Mouse (Mus musculus) midbrain, embryonic 13.5 days (tissue): ENCODE results near the gene Icosl. TPM values are rescaled to one million over a fixed set of nuclear protein-coding genes. Genes with fewer than 3 reads are reported as not detected.
"Not testable (repeated sequence)": the region's sequence is repeated elsewhere in the genome, so short reads cannot be mapped to it uniquely, and the experiment has no call there.

Experiments used
- ATAC-seq: fragments of 200-750 bp; cut with Nextera tagmentation; 2 replicates; pipeline ENCODE4 v1.8.0; 2017; ENCODE audit warnings: mild to moderate bottlenecking, moderate TSS enrichment, moderate library complexity
- H3K27ac ChIP-seq: fragments of 300-500 bp; sonication (generic); 2 replicates; pipeline ENCODE4 v1.5.1; 2015; ENCODE audit warnings: inconsistent platforms, mild to moderate bottlenecking, moderate library complexity
- H3K27me3 ChIP-seq: fragments of 300-500 bp; sonication (generic); 2 replicates; pipeline ENCODE4 v1.6.1; 2015; ENCODE audit warnings: mild to moderate bottlenecking, inconsistent platforms
- H3K36me3 ChIP-seq: fragments of 300-500 bp; sonication (generic); 2 replicates; pipeline ENCODE4 v1.6.1; 2015; ENCODE audit warnings: mild to moderate bottlenecking, inconsistent platforms
- H3K4me1 ChIP-seq: fragments of 300-500 bp; sonication (generic); replicated peaks from 2 replicates; pipeline ENCODE4 v1.6.1; 2015; ENCODE audit warnings: inconsistent platforms
- H3K4me2 ChIP-seq: fragments of 300-500 bp; sonication (generic); replicated peaks from 2 replicates; pipeline ENCODE4 v1.6.1; 2015; ENCODE audit warnings: moderate library complexity, mild to moderate bottlenecking, inconsistent platforms
- H3K4me3 ChIP-seq: fragments of 300-500 bp; sonication (generic); replicated peaks from 2 replicates; pipeline ENCODE4 v1.5.1; 2015; ENCODE audit warnings: mild to moderate bottlenecking, inconsistent platforms
- H3K9ac ChIP-seq: fragments of 300-500 bp; sonication (generic); replicated peaks from 2 replicates; pipeline ENCODE4 v1.6.1; 2015; ENCODE audit warnings: mild to moderate bottlenecking, inconsistent platforms
- H3K9me3 ChIP-seq: fragments of 300-500 bp; sonication (generic); 2 replicates; pipeline ENCODE4 v1.6.1; 2016; ENCODE audit warnings: mild to moderate bottlenecking, inconsistent platforms
- WGBS: fragments of 180-500 bp; shearing (Covaris S2); methylation state at CpG from one replicate; pipeline ENCODE4 v1.1.7; 2015; 5-methylcytosine and 5-hydroxymethylcytosine counted together
- polyA plus RNA-seq: library from polyadenylated mRNA; unstranded; fragments of >200 nt; fragmentation: Nextera tagmentation; extraction: Ambion mirVana; gene quantifications from 2 replicates; pipeline ENCODE4 v1.2.1, GENCODE M21; 2015

The Icosl gene
- polyA plus RNA-seq, 1 experiment from 2014 or later, result 0.52 TPM

DNA sequence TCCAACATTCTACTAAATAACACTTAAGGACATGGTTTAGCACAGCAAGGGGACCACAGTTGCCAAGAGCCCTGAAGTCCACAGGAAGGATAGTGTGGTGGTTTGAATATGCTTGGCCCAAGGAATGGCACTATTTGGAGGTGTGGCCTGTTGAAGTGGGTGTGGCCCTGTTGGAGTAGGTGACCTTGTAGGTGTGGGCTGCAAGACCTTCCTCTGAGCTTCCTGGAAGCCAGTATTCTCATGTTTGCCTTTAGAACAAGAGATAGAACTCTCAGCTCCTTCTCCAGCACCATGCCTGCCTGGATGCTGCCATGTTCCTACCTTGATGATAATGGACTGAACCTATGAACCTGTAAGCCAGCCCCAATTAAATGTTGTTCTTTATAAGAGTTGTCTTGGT lies 30.8 kb downstream of the Icosl start:
- not testable (repeated sequence) for H3K4me1 ChIP-seq, H3K9me3 ChIP-seq, H3K27me3 ChIP-seq, H3K4me3 ChIP-seq, H3K4me2 ChIP-seq, H3K36me3 ChIP-seq, H3K27ac ChIP-seq, ATAC-seq, H3K9ac ChIP-seq

- peak; percentile 75 for ATAC-seq
- Histone ChIP-seq H3K9ac (peak overlapping the region; percentile 41; the same call in 1 of the 2 replicates), H3K4me1 (peaks cover 8% of the 10 kb centered on the region; the same call in 1 of the 2 replicates), H3K36me3 (no peaks in the 10 kb centered on the region), H3K27me3 (no peaks in the 10 kb centered on the region), H3K4me3 (peak overlapping the region; percentile 30), H3K27ac (no peak overlapping the region), H3K4me2 (peak overlapping the region; percentile 54), H3K9me3 (no peaks in the 10 kb centered on the region)
- 36% methylated on average over 16 of the region's 16 CpGs for WGBS
Observed at GRCm38 (mm10) chr10:78100989-78101780, 32.1 kb downstream of the Icosl start.

DNA sequence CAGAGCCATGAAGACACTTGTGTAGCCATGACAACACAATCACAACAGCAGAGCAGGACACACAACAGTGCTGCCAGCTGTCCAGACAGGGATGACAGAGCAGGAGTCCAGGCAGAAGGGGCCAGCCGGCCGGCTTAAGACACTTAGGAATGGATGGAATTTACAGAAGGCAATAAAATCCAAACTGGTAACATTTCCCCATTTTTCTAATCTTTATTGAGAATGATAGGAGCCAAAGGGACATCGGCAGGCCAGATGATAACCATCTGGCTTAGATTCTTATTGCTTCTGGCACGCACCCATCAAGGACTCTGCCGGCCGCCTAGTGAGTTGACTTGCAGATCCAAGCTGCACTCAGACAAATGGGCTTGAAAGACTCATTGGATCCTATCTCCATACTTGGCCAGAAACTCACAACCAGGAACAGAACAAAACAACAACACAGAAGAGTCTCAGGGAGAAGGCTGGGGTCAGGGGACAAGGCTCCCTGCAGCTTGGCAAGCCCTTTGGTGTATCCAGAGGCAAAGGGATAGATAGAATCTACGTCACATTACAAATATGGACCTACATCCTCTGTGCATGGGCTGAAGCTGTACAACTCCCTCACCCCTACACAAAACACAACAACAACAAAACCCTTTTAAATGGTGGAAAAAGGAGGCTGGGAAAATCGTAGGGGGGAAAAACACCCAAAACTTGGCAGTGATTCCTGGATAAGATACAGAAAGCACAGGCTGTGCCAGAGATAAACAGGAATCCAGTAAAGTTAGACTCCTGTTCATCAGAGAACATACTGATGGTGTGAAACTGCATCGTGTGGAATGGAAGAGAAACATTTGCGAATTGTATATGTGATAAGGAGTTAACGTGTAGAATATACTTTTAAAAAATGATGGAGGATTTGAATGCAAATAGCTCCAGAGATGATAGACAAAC lies 35.7 kb downstream of the Icosl start:
- H3K4me3 ChIP-seq, result no peak overlapping the region
- H3K27me3 ChIP-seq, result no peaks in the 10 kb centered on the region
- no peak overlapping the region for H3K9ac ChIP-seq
- ATAC-seq, result no peak
- no peaks in the 10 kb centered on the region for H3K36me3 ChIP-seq
- no peak overlapping the region for H3K27ac ChIP-seq
- peaks cover 8% of the 10 kb centered on the region; the same call in 1 of the 2 replicates for H3K4me1 ChIP-seq
- no peaks in the 10 kb centered on the region; the same call in 1 of the 2 replicates for H3K9me3 ChIP-seq
- WGBS, result 89% methylated on average over 11 of the region's 11 CpGs
- H3K4me2 ChIP-seq, result no peak overlapping the region

DNA sequence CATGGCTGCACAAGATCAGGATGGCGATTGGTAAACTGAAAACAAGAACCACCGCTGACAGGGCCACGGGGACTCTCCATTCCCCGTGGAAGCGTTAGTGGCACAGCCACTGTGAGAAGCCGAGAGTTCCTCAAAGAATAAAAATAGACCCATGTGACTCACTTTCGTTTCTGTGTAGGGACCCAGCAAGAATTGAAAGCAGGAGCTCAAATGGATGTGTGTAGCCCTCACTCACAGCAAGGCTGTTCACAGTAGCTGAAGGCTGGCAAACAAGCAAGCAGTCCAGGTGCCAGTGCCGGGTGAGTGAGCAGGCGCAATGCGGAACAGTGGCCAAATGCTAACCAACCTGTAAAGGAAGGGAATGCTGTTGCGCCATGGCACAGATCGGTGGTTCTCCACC lies 36.4 kb downstream of the Icosl start:
- H3K9ac ChIP-seq, result no peak overlapping the region
- no peak overlapping the region for H3K4me3 ChIP-seq
- H3K4me1 ChIP-seq, result peaks cover 8% of the 10 kb centered on the region; the same call in 1 of the 2 replicates
- H3K27me3 ChIP-seq, result no peaks in the 10 kb centered on the region
- WGBS, result 86% methylated on average over 12 of the region's 12 CpGs
- no peaks in the 10 kb centered on the region for H3K36me3 ChIP-seq
- no peak overlapping the region for H3K27ac ChIP-seq
- ATAC-seq, result no peak
- H3K9me3 ChIP-seq, result no peaks in the 10 kb centered on the region; the same call in 1 of the 2 replicates
- no peak overlapping the region for H3K4me2 ChIP-seq

GRCm38 (mm10) chr10:78114521-78115092 lies 45.5 kb downstream of the Icosl start:
- no peak overlapping the region for H3K4me2 ChIP-seq
- H3K27me3 ChIP-seq, result no peaks in the 10 kb centered on the region
- whole genome bisulfite sequencing, result 50% methylated on average over 4 of the region's 4 CpGs
- no peak for ATAC-seq
- no peaks in the 10 kb centered on the region for H3K36me3 ChIP-seq
- no peak overlapping the region for H3K27ac ChIP-seq
- H3K4me1 ChIP-seq, result no peaks in the 10 kb centered on the region
- H3K9me3 ChIP-seq, result no peaks in the 10 kb centered on the region
- no peak overlapping the region for H3K9ac ChIP-seq
- H3K4me3 ChIP-seq, result no peak overlapping the region

GRCm38 (mm10) chr10:78115153-78115552 lies 46.1 kb downstream of the Icosl start:
- no peak overlapping the region for H3K4me2 ChIP-seq
- 88% methylated on average over 2 of the region's 2 CpGs for WGBS
- no peak overlapping the region for H3K4me3 ChIP-seq
- H3K27ac ChIP-seq, result no peak overlapping the region
- H3K36me3 ChIP-seq, result no peaks in the 10 kb centered on the region
- no peaks in the 10 kb centered on the region for H3K27me3 ChIP-seq
- H3K4me1 ChIP-seq, result no peaks in the 10 kb centered on the region
- H3K9ac ChIP-seq, result no peak overlapping the region
- no peak for ATAC-seq
- no peaks in the 10 kb centered on the region for H3K9me3 ChIP-seq

DNA sequence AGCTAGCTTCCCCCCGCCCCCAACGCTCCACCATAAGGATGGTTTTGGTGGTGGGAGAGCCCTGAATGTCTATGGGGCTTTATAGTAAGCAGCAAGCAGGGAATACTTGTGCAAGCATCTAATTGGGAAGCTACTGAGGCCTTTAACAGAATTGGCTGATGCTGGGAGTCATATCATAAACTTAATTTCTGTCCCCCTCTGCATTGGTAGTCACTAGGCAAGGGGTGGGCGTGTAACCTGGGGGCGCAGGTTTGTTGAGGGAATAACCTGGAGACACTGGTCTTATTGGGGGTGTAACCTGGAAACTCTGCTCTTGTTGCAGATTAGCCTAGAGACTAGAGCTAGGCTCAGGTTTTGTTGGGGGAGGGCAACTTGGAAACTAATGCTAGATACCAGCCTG lies 50.3 kb downstream of the Icosl start:
- Histone ChIP-seq H3K27ac (no peak overlapping the region), H3K9ac (no peak overlapping the region), H3K27me3 (no peaks in the 10 kb centered on the region), H3K4me1 (no peaks in the 10 kb centered on the region), H3K9me3 (no peaks in the 10 kb centered on the region), H3K4me3 (no peak overlapping the region), H3K4me2 (no peak overlapping the region), H3K36me3 (no peaks in the 10 kb centered on the region)
- no peak for ATAC-seq
- 91% methylated on average over 4 of the region's 4 CpGs for WGBS

DNA sequence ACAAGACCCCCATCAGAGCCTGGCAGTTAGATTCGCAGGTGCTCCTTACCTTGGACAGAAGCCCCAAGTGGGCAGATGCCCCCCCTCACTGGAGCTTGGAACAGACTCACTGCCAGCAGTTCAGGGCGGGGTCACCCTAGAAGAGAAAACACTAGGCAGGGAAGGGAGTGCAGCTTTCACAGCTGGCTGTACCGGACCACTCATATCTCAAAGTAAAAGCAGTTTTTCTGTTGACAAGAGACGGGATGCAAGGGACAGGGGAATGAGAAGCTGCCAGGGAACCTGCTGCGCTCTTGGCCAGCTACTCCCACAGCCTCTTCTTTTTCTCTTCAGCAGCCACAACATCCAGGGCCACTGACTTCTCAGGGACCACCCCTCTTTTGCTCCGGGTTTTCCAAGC lies 55.0 kb downstream of the Icosl start:
- H3K27me3 ChIP-seq, H3K4me1 ChIP-seq, H3K36me3 ChIP-seq, H3K4me3 ChIP-seq, ATAC-seq, H3K9ac ChIP-seq, H3K9me3 ChIP-seq, H3K27ac ChIP-seq, H3K4me2 ChIP-seq: not testable (repeated sequence)
- WGBS, result 77% methylated on average over 6 of the region's 6 CpGs

DNA sequence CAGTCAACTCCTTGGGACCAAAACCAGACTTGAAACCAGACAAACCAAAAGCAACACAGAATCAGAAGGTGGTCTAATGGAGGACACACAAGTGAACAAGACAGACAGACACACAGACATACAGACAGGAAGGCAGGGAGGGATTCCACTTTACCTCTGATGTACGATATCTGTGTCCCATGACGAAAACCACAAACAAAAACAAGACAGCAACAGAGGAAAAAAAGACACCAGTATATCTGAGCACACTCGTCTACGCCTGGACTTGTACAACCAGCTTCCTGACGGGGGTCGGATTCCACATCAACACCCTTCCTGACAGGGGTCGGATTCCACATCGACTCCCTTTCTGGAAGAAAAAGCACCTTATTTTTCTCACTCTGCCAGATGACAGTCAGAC lies 56.0 kb downstream of the Icosl start:
- H3K27me3 ChIP-seq, H3K4me1 ChIP-seq, ATAC-seq, H3K9ac ChIP-seq, H3K27ac ChIP-seq, H3K9me3 ChIP-seq, H3K4me2 ChIP-seq, H3K4me3 ChIP-seq, H3K36me3 ChIP-seq: not testable (repeated sequence)
- 90% methylated on average over 8 of the region's 8 CpGs for WGBS

- no peaks in the 10 kb centered on the region for H3K4me1 ChIP-seq
- H3K4me2 ChIP-seq, result no peak overlapping the region
- WGBS, result 91% methylated on average over 5 of the region's 5 CpGs
- no peak overlapping the region for H3K4me3 ChIP-seq
- no peaks in the 10 kb centered on the region for H3K9me3 ChIP-seq
- H3K27me3 ChIP-seq, result no peaks in the 10 kb centered on the region
- H3K36me3 ChIP-seq, result no peaks in the 10 kb centered on the region
- H3K27ac ChIP-seq, result no peak overlapping the region
- no peak overlapping the region for H3K9ac ChIP-seq
- no peak for ATAC-seq
Observed at GRCm38 (mm10) chr10:78126311-78126710, 57.2 kb downstream of the Icosl start.

DNA sequence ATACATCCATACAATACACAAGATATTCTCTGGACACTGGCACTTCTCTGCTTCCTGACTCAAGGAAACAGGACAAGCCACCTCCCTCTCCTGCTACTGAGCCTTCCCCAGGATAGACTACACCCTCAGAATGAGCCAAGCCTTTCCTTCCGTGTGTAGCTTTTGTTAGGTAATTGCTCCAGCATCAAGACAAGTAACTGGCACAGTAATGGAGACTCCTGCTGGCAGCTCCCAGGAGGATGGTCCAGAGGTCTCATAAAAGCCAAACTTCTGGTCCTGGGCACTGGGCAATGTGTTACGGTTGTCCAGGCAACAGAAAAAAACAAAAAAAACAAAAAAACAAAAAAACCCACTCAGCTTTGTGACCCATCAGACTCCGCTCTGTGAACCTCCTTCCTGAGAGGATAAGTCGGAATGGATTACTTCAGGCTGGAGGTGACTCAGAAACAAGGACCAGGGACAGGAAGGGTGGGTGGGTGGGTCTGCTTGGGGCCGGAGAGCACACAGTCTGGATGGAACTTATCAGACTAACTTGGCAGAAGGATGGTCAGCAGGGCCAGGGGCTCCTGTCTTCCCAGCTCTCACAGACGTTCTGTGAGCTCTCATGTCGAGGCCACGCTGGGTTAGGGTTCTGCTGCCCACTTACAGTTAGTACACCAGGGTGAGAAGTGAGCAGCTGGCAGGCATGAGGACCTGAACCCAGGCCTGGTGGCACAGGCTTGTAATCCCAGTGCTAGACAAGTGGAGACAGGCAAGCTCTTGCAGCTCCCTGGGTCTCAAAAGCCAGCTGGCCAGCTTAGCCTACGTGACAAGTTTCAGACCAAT lies 58.2 kb downstream of the Icosl start:
- Histone ChIP-seq H3K27ac (no peak overlapping the region), H3K4me3 (no peak overlapping the region), H3K27me3 (no peaks in the 10 kb centered on the region), H3K36me3 (no peaks in the 10 kb centered on the region), H3K4me1 (no peaks in the 10 kb centered on the region), H3K4me2 (no peak overlapping the region), H3K9me3 (no peaks in the 10 kb centered on the region), H3K9ac (no peak overlapping the region)
- 73% methylated on average over 9 of the region's 9 CpGs for whole genome bisulfite sequencing
- ATAC-seq, result no peak
